7 mouse cellular contexts compared by ENCODE assay signal in the genomic region with DNA sequence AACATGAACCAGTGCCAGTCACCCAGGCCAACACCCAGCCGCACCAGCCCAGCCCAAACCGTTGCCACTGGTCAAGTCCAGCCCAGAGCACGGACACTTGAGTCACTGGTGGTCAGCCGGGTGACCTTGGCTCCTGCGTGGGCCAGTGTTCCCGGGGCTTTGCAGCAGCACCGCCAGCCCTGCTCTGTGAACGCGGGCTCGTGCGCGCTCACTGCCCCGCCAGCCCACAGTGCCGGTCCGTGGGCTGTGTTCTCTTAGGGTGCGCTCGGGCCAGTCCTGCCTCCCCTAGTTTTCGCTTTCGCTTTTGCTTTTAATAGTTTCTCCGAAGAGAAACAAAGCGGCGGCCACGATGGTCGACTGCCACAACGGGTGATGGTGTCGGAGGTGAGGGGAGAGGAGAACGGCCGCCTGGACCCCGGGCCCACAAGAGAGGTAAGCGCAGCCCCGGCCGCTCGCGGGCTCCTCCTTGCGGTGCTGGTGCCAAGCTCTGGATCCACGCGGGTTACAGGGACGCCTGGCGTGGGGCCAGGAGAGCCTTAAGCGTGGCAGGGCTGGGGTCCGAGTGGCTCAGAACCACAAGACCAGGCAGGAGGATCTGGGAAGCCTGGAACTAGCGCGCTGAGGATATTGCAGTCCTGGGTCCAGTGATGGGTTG.
DNase-seq lines count a peak whose midpoint lies in the region; ATAC-seq and TF ChIP-seq lines count a peak whose summit lies in the region.
"Not testable (repeated sequence)": the region's sequence is repeated elsewhere in the genome, so short reads cannot be mapped to it uniquely, and the experiment has no call there.

No protein-coding gene starts in this region.

- not testable (repeated sequence) for H3K27me3 ChIP-seq in kidney, embryonic 16.5 days (ENCODE audit: insufficient read depth, low read length); liver, embryonic 14.5 days (ENCODE audit: control insufficient read depth, insufficient read depth, low read length)

- not testable (repeated sequence) for H3K36me3 ChIP-seq in kidney, embryonic 16.5 days (ENCODE audit: insufficient read depth, low read length); liver, embryonic 14.5 days (replicated peaks; ENCODE audit: control insufficient read depth, insufficient read depth, low read depth)

- H3K4me3 ChIP-seq in bone marrow, adult 2 months (replicated peaks; ENCODE audit: control insufficient read depth, low read depth, low read length), result peak overlapping the region; percentile 58
- H3K4me3 ChIP-seq in kidney, embryonic 16.5 days (ENCODE audit: low read length), result peak overlapping the region; percentile 27
- H3K4me3 ChIP-seq in liver, embryonic 14.5 days (ENCODE audit: insufficient read depth in 1 of 2, low read depth in 2 of 2, low read length in 2 of 2), result peak overlapping the region; percentile 30 to 38; a peak in 2 of 4 replicates

- H3K4me1 ChIP-seq in bone marrow, adult 2 months (ENCODE audit: control insufficient read depth, insufficient read depth, low read length); kidney, embryonic 16.5 days (ENCODE audit: insufficient read depth, low read length); liver, embryonic 14.5 days (replicated peaks; ENCODE audit: control insufficient read depth in 2 of 2, insufficient read depth in 2 of 2, low read length in 1 of 2): not testable (repeated sequence)

- WGBS in bone marrow, adult 2 months, result 3% methylated on average over 36 of the region's 43 CpGs
- 44% methylated on average over 31 of the region's 43 CpGs for WGBS in kidney, embryonic 16.5 days
- 19% methylated on average over 31 of the region's 43 CpGs for WGBS in liver, embryonic 14.5 days (ENCODE audit: insufficient replicate concordance)

- H3K27ac ChIP-seq in bone marrow, adult 2 months (ENCODE audit: control insufficient read depth, insufficient read depth, low read depth, low read length, poor library complexity); kidney, embryonic 16.5 days (ENCODE audit: low read length); liver, embryonic 14.5 days: not testable (repeated sequence)

- not testable (repeated sequence) for H3K9ac ChIP-seq in kidney, embryonic 16.5 days (replicated peaks; ENCODE audit: low read length); liver, embryonic 14.5 days (replicated peaks)

- peak overlapping the region; percentile 32; the same call in 1 of the 2 replicates for H3K4me2 ChIP-seq in kidney, embryonic 16.5 days (replicated peaks; ENCODE audit: low read depth, low read length)
- peak overlapping the region; percentile 26; the same call in 1 of the 2 replicates for H3K4me2 ChIP-seq in liver, embryonic 14.5 days (ENCODE audit: low read depth)

- not testable (repeated sequence) for H3K9me3 ChIP-seq in kidney, embryonic 16.5 days (ENCODE audit: low read length); liver, embryonic 14.5 days (ENCODE audit: control insufficient read depth, low read length)

- intact Hi-C loops in gastrocnemius, postnatal 14 days (cut with DNase I; ENCODE audit: low total_unique reads); heart, postnatal 36 days (cut with DNase I): not testable (repeated sequence)

- not testable (repeated sequence) for ATAC-seq in kidney, embryonic 16.5 days (ENCODE audit: low FRiP score, low TSS enrichment); liver, embryonic 14.5 days (ENCODE audit: insufficient read depth)
- ATAC-seq in megakaryocyte-erythroid progenitor cell, adult 5-6 weeks (replicated peaks; ENCODE audit: low FRiP score, low TSS enrichment, poor library complexity, severe bottlenecking), result peak; percentile 93

- TF ChIP-seq POLR2A in bone marrow, adult 2 months (IDR thresholded peaks at IDR 0.05; ENCODE audit: borderline replicate concordance, control insufficient read depth, low read depth, low read length), result not testable (repeated sequence)

- TF ChIP-seq CTCF in bone marrow, adult 2 months (IDR thresholded peaks at IDR 0.05; ENCODE audit: control insufficient read depth, insufficient read depth, low read length); liver, embryonic 14.5 days (IDR thresholded peaks at IDR 0.05; ENCODE audit: low read depth): not testable (repeated sequence)

- TF ChIP-seq EP300 in liver, embryonic 14.5 days (IDR thresholded peaks at IDR 0.05; ENCODE audit: low read depth), result not testable (repeated sequence)

- peak; percentile 10 for DNase-seq in gastrocnemius, postnatal 14 days
- DNase-seq in heart, postnatal 36 days, result peak; percentile 34 to 36
- DNase-seq in liver, embryonic 14.5 days (ENCODE audit: low read depth in 3 of 3, low spot score in 3 of 3), result not testable (repeated sequence)
- DNase-seq in spleen, postnatal 10 days (ENCODE audit: low spot score in 2 of 2), result peak; percentile 6 to 33
